Mouse (Mus musculus) ES-Bruce4 (cell line): ENCODE data around the gene Lca5l. TPM values are rescaled to one million over a fixed set of nuclear protein-coding genes. Genes with fewer than 3 reads are reported as not detected.

ENCODE experiments used
- H3K27ac ChIP-seq: 2 replicates; pipeline ENCODE4 v1.5.1; 2012; ENCODE audit warnings: low read length, inconsistent platforms; ENCODE audit not compliant: insufficient read depth
- H3K27me3 ChIP-seq: 2 replicates; pipeline ENCODE4 v1.6.1; 2012; ENCODE audit warnings: mild to moderate bottlenecking, low read length, inconsistent platforms; ENCODE audit not compliant: control insufficient read depth, poor library complexity, insufficient read depth, severe bottlenecking
- H3K36me3 ChIP-seq: 2 replicates; pipeline ENCODE4 v1.6.1; 2012; ENCODE audit warnings: inconsistent platforms, mild to moderate bottlenecking, low read length, moderate library complexity; ENCODE audit not compliant: control insufficient read depth, poor library complexity, insufficient read depth, severe bottlenecking
- H3K4me1 ChIP-seq: one replicate; pipeline ENCODE4 v1.8.1; 2011; ENCODE audit warnings: low read length; ENCODE audit not compliant: control insufficient read depth, insufficient read depth
- H3K4me3 ChIP-seq: 2 replicates; pipeline ENCODE4 v1.5.1; 2011; ENCODE audit warnings: low read depth, mild to moderate bottlenecking, low read length
- H3K9ac ChIP-seq: 2 replicates; pipeline ENCODE4 v1.6.1; 2012; ENCODE audit warnings: low read depth, mild to moderate bottlenecking, inconsistent platforms; ENCODE audit not compliant: poor library complexity, severe bottlenecking
- H3K9me3 ChIP-seq: replicated peaks from 2 replicates; pipeline ENCODE4 v1.6.1; 2012; ENCODE audit warnings: mild to moderate bottlenecking, low read length, inconsistent platforms; ENCODE audit not compliant: control insufficient read depth, poor library complexity, insufficient read depth, severe bottlenecking
- CTCF ChIP-seq: IDR thresholded peaks from one replicate; pipeline ENCODE4 v1.8.1; 2011; ENCODE audit warnings: low read depth, low read length
- EP300 ChIP-seq: IDR thresholded peaks from 2 replicates; pipeline ENCODE4 v1.6.1; 2011; ENCODE audit warnings: low read depth, low read length; ENCODE audit not compliant: insufficient read depth
- POLR2A ChIP-seq: IDR thresholded peaks from one replicate; pipeline ENCODE4 v1.8.1; 2011; ENCODE audit warnings: low read length; ENCODE audit not compliant: insufficient read depth
- polyA plus RNA-seq: library from polyadenylated mRNA; stranded (reverse); fragments of >200 nt; gene quantifications from 2 replicates; pipeline ENCODE4 v1.2.4, GENCODE M21; 2011; ENCODE audit warnings: low read depth; ENCODE audit not compliant: missing spikeins, insufficient read depth, insufficient read length

Gene Lca5l
- polyA plus RNA-seq, result 0.25 TPM in 1 of 2 replicates, not detected in the other

GRCm38 (mm10) chr16:96191531-96192506 is at the start of gene Lca5l:
TSS of gene Lca5l (minus strand) at chr16:96192271.
- peak within 1 kb of the TSS; percentile 69 for H3K4me3 ChIP-seq
- no peak within 1 kb of the TSS for H3K27ac ChIP-seq
- H3K9me3 ChIP-seq, result no peaks in the 10 kb centered on the region
- H3K9ac ChIP-seq, result peak within 1 kb of the TSS; percentile 48
- TF ChIP-seq CTCF, result no peak
- peak; percentile 71 for TF ChIP-seq POLR2A
- no peaks in the 10 kb centered on the region for H3K36me3 ChIP-seq
- no peaks in the 10 kb centered on the region for H3K27me3 ChIP-seq
- peaks cover 2% of the 10 kb centered on the region for H3K4me1 ChIP-seq

- H3K4me3 ChIP-seq, result no peak within 1 kb of the TSS
- TF ChIP-seq EP300 (no peak), CTCF (no peak), POLR2A (no peak)
- H3K4me1 ChIP-seq, result no peaks in the 10 kb centered on the region
- H3K9ac ChIP-seq, result no peak within 1 kb of the TSS
- H3K27ac ChIP-seq, result no peak within 1 kb of the TSS
- no peaks in the 10 kb centered on the region for H3K27me3 ChIP-seq
- no peaks in the 10 kb centered on the region for H3K9me3 ChIP-seq
- H3K36me3 ChIP-seq, result no peaks in the 10 kb centered on the region
These were observed 43.4 kb upstream of the Lca5l start, which contains the start of gene B3galt5 for GRCm38 (mm10) chr16:96235366-96235970. TSS of gene B3galt5 (plus strand) at chr16:96235801.

GRCm38 (mm10) chr16:96233996-96234395 is 41.9 kb upstream of the Lca5l start:
- Histone ChIP-seq H3K36me3 (no peaks in the 10 kb centered on the region), H3K27ac (no peak overlapping the region), H3K9ac (no peak overlapping the region), H3K4me1 (no peaks in the 10 kb centered on the region), H3K27me3 (no peaks in the 10 kb centered on the region), H3K9me3 (no peaks in the 10 kb centered on the region), H3K4me3 (no peak overlapping the region)
- no peak for TF ChIP-seq EP300
- no peak for TF ChIP-seq POLR2A
- TF ChIP-seq CTCF, result no peak

GRCm38 (mm10) chr16:96231974-96232373 is 39.9 kb upstream of the Lca5l start:
- Histone ChIP-seq H3K9me3 (no peaks in the 10 kb centered on the region), H3K9ac (no peak overlapping the region), H3K4me1 (no peaks in the 10 kb centered on the region), H3K27ac (no peak overlapping the region), H3K36me3 (no peaks in the 10 kb centered on the region), H3K27me3 (no peaks in the 10 kb centered on the region), H3K4me3 (no peak overlapping the region)
- TF ChIP-seq POLR2A (no peak), CTCF (no peak), EP300 (no peak)

GRCm38 (mm10) chr16:96231251-96231650 is 39.2 kb upstream of the Lca5l start:
- no peak overlapping the region for H3K9ac ChIP-seq
- no peaks in the 10 kb centered on the region for H3K9me3 ChIP-seq
- no peaks in the 10 kb centered on the region for H3K4me1 ChIP-seq
- H3K36me3 ChIP-seq, result no peaks in the 10 kb centered on the region
- no peak overlapping the region for H3K27ac ChIP-seq
- TF ChIP-seq POLR2A, result no peak
- TF ChIP-seq EP300, result no peak
- no peak for TF ChIP-seq CTCF
- H3K4me3 ChIP-seq, result no peak overlapping the region
- no peaks in the 10 kb centered on the region for H3K27me3 ChIP-seq

- H3K9me3 ChIP-seq, result no peaks in the 10 kb centered on the region
- no peak overlapping the region for H3K9ac ChIP-seq
- H3K4me3 ChIP-seq, result no peak overlapping the region
- H3K27me3 ChIP-seq, result no peaks in the 10 kb centered on the region
- no peak overlapping the region for H3K27ac ChIP-seq
- TF ChIP-seq POLR2A (no peak), CTCF (peak; percentile 96), EP300 (no peak)
- no peaks in the 10 kb centered on the region for H3K4me1 ChIP-seq
- no peaks in the 10 kb centered on the region for H3K36me3 ChIP-seq
These were observed 38.3 kb upstream of the Lca5l start for GRCm38 (mm10) chr16:96230411-96230810.
